Mouse (Mus musculus) frontal cortex, postnatal 14 days (tissue): ENCODE data around the gene Fahd2a.

ENCODE experiments used
- DNase-seq, 2 experiments: peaks; one replicate each; pipeline ENCODE4 v3.0.0; 2022; ENCODE audit warnings: low spot score in 2 of 2

The Fahd2a gene

GRCm38 (mm10) chr2:127444055-127444789 lies at the start of gene Fahd2a:
Gene Fahd2a (minus strand): TSS chr2:127444565.
- peak; percentile 80 for DNase-seq

- DNase-seq: peak in 1 of 2 experiments; percentile 38
These were observed 40.3 kb upstream of the Fahd2a start for GRCm38 (mm10) chr2:127484476-127485170.

DNA sequence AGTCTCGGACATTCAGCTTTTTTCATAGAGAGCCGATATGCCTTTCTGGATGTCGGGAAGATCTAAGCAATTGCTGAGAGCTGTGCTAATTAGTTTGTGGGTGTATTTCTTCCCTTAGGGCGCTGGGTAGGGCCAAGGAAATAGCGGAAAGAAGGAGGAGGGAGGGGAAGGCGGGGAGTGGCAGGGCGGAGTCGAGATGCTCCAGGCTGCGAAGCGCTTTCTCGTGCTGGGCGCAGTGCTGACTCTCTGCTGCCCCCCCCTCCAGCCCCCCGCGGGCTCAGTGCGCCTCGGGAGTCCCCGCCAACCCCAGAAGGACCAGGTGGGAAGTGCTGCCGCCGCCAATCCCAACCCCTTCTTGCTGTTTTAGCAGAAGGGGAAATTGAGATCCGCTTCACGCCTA lies 38.6 kb upstream of the Fahd2a start:
- no peak for DNase-seq

GRCm38 (mm10) chr2:127482533-127482911 lies 38.2 kb upstream of the Fahd2a start:
- peak in 1 of 2 experiments; percentile 19 for DNase-seq

DNA sequence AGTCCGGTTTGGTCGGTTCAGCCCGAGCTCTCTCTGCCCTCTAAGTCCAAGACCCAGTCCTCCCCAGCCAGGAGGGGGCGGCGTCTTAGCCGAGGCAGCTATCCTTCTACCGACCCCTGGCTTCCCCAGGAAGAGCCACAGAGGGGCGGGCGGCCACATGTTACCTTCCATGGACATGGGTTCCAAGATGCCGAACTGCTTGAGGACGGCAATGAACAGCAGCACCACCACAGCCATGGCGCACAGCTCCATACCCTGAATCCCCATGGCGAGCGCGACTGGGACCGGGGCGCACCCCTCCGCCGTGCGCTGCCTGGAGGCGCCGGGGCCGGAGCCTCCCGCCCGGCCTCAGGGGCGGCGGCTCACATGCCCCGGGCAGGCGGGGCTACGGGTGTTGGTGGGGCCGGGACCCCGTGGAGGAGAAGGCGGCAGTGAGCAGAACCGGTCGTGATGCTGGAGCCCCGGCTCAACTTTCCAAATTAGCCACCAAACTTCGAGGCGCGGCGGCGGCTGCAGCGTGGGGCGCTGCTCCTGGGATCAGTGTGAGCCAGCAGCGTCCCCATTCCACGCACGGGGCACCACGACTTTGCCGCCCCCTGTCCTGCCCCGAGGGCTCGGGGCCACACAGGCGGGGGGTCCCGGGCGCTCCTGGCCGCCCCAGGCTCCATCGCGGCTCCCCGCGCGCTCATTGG lies 37.6 kb upstream of the Fahd2a start:
- no peak for DNase-seq

DNA sequence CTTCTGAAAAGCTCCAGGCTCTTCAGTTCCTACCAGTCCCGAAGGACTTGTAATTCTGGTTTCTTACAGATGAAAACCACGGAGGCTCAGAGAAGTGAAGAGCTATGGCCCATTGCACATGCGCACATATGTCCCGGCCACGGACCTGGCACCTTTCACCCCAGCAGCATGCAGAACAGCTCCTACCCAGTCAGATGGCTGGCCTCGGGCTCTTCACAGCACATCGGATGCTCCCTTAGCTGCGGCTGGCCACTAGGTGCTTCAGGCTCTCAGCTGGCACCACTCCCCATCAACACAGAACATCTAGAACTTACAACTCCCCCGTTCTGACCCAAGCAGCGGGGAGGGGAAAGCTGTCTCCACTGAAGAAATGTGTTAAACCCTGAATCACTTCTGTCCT lies 35.4 kb upstream of the Fahd2a start:
- no peak for DNase-seq

DNA sequence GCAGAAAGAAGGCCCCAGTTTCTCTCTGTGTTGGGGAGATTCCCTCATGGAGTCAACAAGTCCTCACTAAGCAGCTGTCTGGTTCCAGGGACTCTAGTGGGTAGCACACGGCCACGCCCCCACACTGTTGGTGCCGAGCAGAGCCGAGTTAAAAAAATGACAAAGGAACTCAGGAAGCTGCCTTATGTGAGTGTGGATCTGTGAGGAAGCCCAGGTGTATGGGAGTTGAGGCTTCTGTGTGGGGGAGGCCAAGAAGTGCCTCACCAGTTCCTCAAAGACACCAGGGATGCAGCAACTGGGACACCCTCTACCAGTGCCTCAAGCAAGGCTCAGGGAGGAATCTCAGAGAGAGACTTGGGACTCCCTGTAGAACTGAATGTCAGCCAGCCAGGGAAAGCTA lies 34.8 kb upstream of the Fahd2a start:
- no peak for DNase-seq

GRCm38 (mm10) chr2:127472279-127472678 lies 27.9 kb upstream of the Fahd2a start:
- no peak for DNase-seq

- DNase-seq: no peak
These were observed 26.9 kb upstream of the Fahd2a start for GRCm38 (mm10) chr2:127471281-127471680.

GRCm38 (mm10) chr2:127470661-127471060 lies 26.3 kb upstream of the Fahd2a start:
- no peak for DNase-seq

GRCm38 (mm10) chr2:127470183-127470582 lies 25.8 kb upstream of the Fahd2a start:
- DNase-seq: no peak

GRCm38 (mm10) chr2:127462314-127462713 lies 17.9 kb upstream of the Fahd2a start:
- peak in 1 of 2 experiments; percentile 44 for DNase-seq

DNA sequence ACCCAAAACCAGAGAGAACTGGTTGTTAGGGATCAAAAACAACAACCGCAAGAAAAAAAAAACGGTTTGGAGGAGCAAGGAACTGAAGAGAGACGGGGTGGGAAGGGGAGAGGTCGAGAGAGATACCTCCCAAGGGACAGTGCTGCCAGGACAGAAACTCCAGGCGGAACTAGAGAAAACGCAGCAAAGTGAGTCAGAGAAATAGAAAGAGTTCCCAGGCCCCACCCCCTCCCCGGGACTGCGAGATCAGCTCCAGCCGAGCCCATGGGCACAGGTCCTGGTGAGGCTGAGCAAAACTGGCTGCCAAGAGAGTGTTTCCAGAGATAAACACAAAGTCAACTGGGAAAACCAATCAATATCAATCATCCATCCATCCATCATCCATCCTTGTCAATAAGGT lies 17.0 kb upstream of the Fahd2a start:
- DNase-seq: no peak

DNA sequence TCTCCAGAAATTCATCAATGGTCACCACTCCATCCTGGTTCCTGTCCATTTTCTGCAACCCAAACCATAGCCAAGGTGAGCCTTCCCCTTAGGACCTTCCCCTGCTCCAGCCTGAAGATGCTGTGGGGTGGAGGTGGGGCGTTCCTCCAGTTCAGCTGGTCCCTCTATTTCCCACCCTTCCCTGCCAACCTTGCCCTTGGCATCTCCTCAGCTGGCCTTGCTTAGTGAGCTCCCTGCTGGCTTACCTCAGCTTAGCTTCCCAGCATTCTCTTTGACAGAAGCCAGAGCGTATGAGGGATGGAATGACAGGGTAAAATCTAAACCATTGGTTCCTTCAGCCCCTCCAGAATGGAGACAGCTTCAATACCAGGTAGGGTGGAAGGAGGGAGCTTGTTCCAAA lies 15.0 kb upstream of the Fahd2a start:
- no peak for DNase-seq

DNA sequence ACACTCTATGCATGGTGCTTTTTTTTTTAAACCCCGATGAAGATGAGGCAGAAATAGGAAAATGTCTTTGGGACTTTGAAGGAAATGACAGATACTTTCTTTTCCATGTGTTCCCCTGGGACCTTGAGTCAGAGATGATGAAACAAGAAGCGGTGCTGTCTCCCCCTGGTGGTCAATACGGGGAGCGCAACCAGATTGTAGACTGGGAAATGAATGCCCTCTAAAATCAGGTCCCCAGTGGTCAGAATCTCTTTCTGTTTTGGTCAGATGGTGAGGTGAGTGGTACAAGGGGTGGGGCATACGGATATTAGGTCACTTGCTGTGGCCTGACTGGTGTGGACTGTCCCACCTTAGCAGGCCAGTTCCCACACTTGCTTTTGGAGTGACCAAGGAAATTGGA lies 9.4 kb upstream of the Fahd2a start:
- DNase-seq: peak; percentile 60 to 75

- DNase-seq: no peak
These were observed 8.8 kb upstream of the Fahd2a start for GRCm38 (mm10) chr2:127453141-127453540.

DNA sequence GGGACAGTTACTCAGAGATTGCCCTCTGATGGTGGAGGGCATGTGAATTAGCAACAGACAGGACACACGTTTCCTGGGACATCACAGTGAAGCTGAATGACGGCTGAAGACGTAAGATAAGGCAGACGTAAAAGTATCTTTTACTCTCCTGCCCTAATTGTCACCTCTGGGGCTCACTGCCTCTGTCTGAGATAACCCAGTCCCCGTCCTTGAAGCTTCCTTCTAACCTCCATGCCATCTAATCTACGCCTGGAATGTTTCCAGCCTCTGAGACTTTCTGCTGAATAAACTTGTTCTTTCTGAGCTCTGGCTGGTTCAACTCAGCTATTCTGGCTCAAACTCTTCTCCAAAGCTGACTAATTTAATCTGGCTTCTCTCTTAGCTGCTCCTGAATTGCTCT lies 7.4 kb upstream of the Fahd2a start:
- no peak for DNase-seq

GRCm38 (mm10) chr2:127449691-127450090 lies 5.3 kb upstream of the Fahd2a start:
- DNase-seq: no peak

GRCm38 (mm10) chr2:127446847-127447246 lies 2.5 kb upstream of the Fahd2a start:
- DNase-seq: no peak

DNA sequence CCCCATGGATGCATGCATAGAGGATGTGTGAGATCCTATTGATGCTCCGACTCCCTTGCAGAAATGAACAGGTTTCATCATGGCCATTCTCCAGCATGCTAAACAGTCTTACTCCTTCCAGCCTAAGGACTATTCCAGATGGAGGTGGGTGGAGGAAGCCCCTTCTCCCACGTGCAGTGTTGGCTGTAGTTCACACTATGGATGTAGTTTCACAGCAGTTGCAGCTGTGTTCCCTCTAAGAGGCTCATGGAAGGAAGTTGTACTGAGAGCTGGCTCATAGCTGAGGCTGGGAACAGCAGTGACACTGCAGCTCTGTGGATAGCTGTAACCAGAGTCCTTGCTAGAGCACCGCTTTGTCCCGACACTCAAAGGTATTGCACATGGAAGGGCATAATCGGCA lies 6.7 kb downstream of the Fahd2a start:
- DNase-seq: peak; percentile 17 to 53

DNA sequence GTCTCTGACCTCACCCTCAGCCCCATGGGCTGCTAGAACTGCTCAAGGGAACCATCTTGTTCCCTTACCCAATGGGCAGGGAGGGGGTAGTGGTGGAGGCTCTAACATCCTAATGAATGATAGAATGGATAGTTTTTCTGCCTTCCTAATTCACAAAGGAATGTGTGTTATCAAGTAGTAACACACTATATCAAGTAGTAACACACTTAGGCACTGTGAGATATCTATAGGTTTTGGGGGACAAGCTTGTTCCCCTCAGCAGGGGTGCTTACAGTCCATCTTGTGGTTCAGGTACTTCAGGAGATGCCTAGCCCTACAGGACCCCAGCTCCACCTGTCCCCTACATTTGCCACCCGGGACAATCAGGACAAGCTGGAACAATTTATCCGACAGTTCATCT lies 8.8 kb downstream of the Fahd2a start:
- no peak for DNase-seq

DNA sequence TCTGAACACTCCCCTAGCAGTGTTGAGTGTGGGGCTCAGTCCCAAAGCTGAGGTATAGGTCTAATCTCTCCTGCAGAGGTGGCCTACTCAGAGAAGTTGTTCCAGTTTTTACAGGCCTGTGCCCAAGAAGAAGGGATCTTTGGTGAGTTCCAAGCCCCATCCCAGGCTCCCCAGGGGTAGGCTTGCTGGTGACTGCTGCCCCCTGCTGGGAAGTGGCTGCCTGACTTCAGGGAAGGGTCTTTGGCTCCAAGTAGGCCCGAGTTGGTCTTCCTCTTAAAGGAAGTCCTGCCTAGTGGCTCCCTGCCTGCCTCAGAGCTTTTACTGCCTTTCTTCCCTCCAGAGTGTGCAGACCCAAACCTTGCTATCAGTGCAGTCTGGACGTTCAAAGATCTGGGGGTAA lies 9.2 kb downstream of the Fahd2a start:
- no peak for DNase-seq
